Comparison of ENCODE assay signal across 31 mouse cellular contexts in the genomic region with DNA sequence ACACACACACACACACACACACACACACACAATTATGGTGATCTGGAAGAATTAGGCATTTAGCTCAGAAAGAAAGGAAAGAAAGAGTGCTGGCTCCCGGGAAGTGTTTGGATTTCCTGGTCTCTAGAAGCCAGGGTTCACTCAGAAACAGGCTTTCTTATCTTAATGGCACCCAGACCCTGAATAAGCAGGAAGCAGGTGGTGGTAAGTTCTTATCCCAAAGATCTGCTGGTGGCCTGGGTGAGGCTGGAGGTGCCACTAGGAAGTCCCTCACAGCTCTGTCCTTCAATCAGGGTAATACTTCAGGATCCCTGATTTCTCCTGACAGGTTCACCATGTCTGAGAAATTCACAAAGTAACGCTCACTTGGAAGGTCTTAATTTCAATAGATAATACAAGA. TPM values are rescaled to one million over a fixed set of nuclear protein-coding genes. Genes with fewer than 3 reads are reported as not detected.
"Had no signal": no experiment of that assay in that cellular context is flagged by ENCODE, and none has a peak within 500 bp of the region (broad histone marks: within the 10 kb centered on the region; RNA-seq: fewer than 3 reads in every experiment).

No protein-coding gene starts in this region.

- H3K9ac ChIP-seq: heart, embryonic 13.5 days; heart, embryonic 15.5 days; hindbrain, embryonic 13.5 days; hindbrain, embryonic 15.5 days; limb, embryonic 12.5 days had no signal

- DNase-seq: gastrocnemius, adult 2 months; gastrocnemius, postnatal 10 days; gastrocnemius, postnatal 25 days; heart, adult 18-20 months; heart, postnatal 14 days; heart, postnatal 36 days; kidney, adult 18-20 months; kidney, adult 8-10 months; kidney, postnatal 10 days; kidney, postnatal 25 days; kidney, postnatal 4 days; liver had no signal

- H3K27me3 ChIP-seq: heart, embryonic 13.5 days; heart, embryonic 15.5 days; hindbrain, embryonic 13.5 days; hindbrain, embryonic 15.5 days; limb, embryonic 12.5 days had no signal

- H3K27ac ChIP-seq: gastrocnemius, adult 2 months; heart, embryonic 13.5 days; heart, embryonic 15.5 days; hindbrain, embryonic 13.5 days; hindbrain, embryonic 15.5 days; hindbrain, postnatal 0 days; layer of hippocampus, adult 2 months; left cerebral cortex, adult 2 months; limb, embryonic 10.5 days; limb, embryonic 12.5 days had no signal

- ATAC-seq: hindbrain, postnatal 0 days had no signal

- H3K4me3 ChIP-seq: gastrocnemius, adult 2 months; heart, embryonic 13.5 days; heart, embryonic 15.5 days; hindbrain, embryonic 13.5 days; hindbrain, embryonic 15.5 days; layer of hippocampus, adult 2 months; left cerebral cortex, adult 2 months; limb, embryonic 10.5 days; limb, embryonic 12.5 days had no signal

- H3K9me3 ChIP-seq: heart, embryonic 13.5 days; heart, embryonic 15.5 days; hindbrain, embryonic 13.5 days; hindbrain, embryonic 15.5 days; limb, embryonic 10.5 days; limb, embryonic 12.5 days had no signal

- H3K4me2 ChIP-seq: heart, embryonic 11.5 days; heart, embryonic 13.5 days; heart, embryonic 15.5 days; hindbrain, embryonic 13.5 days; hindbrain, embryonic 15.5 days; limb, embryonic 12.5 days; liver, embryonic 11.5 days had no signal

RNA-seq across cellular contexts. Expression of gene Ocm, which starts 44.1 kb away (rescaled TPM):
- total RNA-seq: gastrocnemius, adult 2 months; gastrocnemius, postnatal 10 days; gastrocnemius, postnatal 25 days; gastrocnemius, postnatal 4 days; granulocyte monocyte progenitor cell, adult 5-6 weeks; heart, adult 18-20 months; heart, postnatal 14 days; heart, postnatal 36 days; hematopoietic stem cell, adult 5-6 weeks; hindbrain, postnatal 0 days; layer of hippocampus, adult 2 months; layer of hippocampus, postnatal 25 days had no signal
- polyA plus RNA-seq: heart, embryonic 11.5 days; heart, embryonic 13.5 days; heart, embryonic 15.5 days; heart, postnatal 0 days; hindbrain, embryonic 13.5 days; hindbrain, embryonic 15.5 days; intestine, embryonic 14.5 days; limb, embryonic 10.5 days; limb, embryonic 12.5 days; limb, embryonic 14.5 days; liver, embryonic 11.5 days had no signal

RNA-seq across cellular contexts. Expression of gene Rsph10b, which starts 49.5 kb away (rescaled TPM):
- total RNA-seq: granulocyte monocyte progenitor cell, adult 5-6 weeks; hematopoietic stem cell, adult 5-6 weeks had no signal

RNA-seq across cellular contexts. Expression of gene Gm42421, which starts 54.4 kb away (rescaled TPM):
- total RNA-seq: gastrocnemius, adult 2 months; gastrocnemius, postnatal 25 days; gastrocnemius, postnatal 4 days; granulocyte monocyte progenitor cell, adult 5-6 weeks; heart, adult 18-20 months; heart, postnatal 36 days; hematopoietic stem cell, adult 5-6 weeks had no signal
- polyA plus RNA-seq: kidney, embryonic 16.5 days had no signal
